Mouse (Mus musculus) megakaryocyte progenitor cell, adult 5-6 weeks (primary cell): ENCODE measurements around the gene Ica1l. TPM values are rescaled to one million over a fixed set of nuclear protein-coding genes. Genes with fewer than 3 reads are reported as not detected.

ENCODE experiments used
- ATAC-seq: replicated peaks from 2 replicates; pipeline ENCODE4 v1.8.0; 2016; ENCODE audit warnings: mild to moderate bottlenecking, moderate TSS enrichment, inconsistent platforms; ENCODE audit not compliant: poor library complexity
- total RNA-seq, 2 experiments: library from RNA; stranded (forward) in 1 of 2; stranded (reverse) in 1 of 2; fragments of 157-497, 149-512 nt in 1 of 2; fragments of 200-1000 nt in 1 of 2; gene quantifications; 2 replicates each; pipeline versions ENCODE4 v1.2.3 to v1.2.4; 2015 to 2017

Ica1l gene
- total RNA-seq, 2 experiments from 2014 or later, result 1.0 to 1.2 TPM

DNA sequence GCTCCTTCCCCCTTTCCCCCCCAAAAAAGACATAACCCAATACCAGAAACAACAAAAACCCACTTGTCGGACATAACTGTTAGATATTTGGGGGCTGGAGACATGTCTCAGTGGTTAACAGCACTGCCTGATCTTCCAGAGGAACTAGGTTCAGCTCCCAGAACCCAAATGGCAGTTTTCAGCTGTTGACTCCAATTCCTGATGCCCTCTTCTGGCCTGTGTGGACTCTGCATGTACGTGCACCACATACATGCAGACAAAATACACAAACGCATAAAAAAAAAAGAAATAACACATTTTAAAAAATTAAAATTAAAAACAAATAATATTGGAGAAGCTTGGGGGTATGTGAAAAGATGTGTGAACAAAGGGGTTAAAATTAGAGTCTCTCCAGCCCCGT, 75.7 kb downstream of the Ica1l start:
- ATAC-seq, result peak; percentile 58; the same call in 1 of the 2 replicates

- no peak for ATAC-seq
Measured at GRCm38 (mm10) chr1:59966171-59966785, 76.7 kb downstream of the Ica1l start.

DNA sequence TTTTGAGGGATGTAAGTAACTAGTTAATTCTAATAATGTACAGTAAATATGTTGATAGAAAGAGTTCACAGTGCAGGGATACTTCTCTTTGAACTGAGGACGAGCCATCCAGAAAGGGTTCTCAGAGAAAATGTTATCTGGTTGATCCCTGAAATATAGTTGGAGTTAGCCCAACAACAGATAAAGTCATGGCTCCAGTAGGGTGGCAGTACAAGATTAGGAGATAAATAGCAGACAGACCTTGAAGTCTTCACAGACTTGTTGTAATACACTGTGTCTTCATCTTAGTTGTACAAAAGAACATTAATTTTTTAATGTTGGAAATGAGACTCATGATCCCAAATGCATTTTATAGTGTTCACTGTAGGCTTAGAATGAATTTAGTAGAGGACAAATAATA, 83.0 kb downstream of the Ica1l start:
- peak; percentile 44; the same call in 1 of the 2 replicates for ATAC-seq

GRCm38 (mm10) chr1:59957206-59957605, 85.8 kb downstream of the Ica1l start:
- 0 out of 2 replicates have a peak, but pooled peaks have one; percentile 20 for ATAC-seq

DNA sequence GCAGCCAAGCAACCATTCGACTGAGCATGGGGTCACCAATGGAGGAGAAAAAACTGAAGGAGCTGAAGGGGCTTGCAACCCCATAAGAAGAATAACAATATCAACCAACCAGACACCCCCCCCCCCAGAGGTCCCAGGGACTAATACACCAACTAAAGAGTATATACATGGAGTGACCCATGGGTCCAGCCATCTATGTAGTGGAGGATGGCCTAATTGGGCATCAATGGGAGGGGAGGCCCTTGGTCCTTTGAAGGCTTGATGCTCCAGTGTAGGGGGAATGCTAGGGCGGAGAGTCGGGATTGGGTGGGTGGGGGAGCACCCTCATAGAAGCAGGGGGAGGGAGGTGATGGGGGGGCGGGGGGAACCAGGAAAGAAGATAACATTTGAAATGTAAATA, 95.5 kb downstream of the Ica1l start:
- ATAC-seq, result no peak

DNA sequence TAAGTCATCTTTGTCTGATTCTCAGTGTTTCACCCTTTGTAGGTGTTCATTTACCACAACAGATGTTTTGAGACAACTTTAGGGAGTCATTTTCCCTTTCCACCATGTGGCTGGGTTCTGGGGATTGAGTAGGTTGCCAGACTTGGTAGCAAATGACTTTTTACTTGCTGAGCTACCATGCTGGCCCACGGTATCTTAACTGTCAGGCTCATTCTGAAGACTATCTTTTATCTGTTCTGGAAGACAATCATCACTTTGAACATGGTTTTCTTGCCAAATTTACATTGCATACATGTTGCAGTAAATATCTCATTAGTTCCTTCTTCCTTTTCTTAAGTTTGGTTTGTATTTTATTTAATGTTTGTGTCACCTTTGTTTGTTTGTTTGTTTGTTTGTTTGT, 97.0 kb downstream of the Ica1l start:
- peak; percentile 27; the same call in 1 of the 2 replicates for ATAC-seq

DNA sequence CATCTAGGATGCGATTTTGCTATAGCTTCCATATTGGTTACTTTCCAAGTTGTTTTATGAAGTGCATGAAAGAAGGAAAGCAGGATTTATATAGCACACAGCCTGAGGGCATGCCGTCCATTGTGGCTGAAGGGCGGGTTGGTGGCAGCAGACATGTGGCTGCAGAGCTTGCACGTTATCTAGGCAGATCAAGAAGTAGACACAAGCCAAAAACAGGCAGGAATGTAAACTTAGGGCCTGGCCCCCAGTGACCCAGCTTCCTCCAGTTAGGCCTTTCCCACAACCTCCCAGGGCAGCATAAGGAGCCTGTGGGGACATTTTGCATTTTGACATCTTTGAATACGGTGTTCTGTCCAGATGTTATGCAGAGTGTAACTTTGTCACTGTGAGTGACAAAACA, 99.2 kb downstream of the Ica1l start:
- peak; percentile 32 for ATAC-seq

GRCm38 (mm10) chr1:59942057-59942790, 100.8 kb downstream of the Ica1l start:
- ATAC-seq, result no peak

GRCm38 (mm10) chr1:59941063-59941462, 101.9 kb downstream of the Ica1l start:
- ATAC-seq, result peak; percentile 50; the same call in 1 of the 2 replicates

DNA sequence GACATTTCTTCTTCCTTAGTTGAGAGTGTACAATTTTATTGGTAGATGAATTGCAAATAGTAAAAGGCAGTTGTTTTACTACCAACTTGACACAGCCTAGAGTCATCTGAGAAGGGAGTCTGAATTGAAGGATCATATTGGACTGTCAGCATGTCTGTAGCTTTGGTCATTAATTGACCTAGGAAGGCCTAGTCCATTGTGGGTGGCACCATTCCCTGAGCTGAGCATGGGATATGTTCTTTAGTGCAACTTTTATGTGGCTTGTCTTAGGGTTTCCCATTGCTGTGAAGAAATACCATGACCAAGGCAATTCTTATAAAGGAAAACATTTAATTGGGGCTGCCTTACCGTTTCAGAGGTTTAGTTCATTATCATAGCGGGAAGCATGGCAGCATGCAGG, 110.0 kb downstream of the Ica1l start:
- no peak for ATAC-seq

Other genes with a start within 250 kb of the Ica1l start
- 23.7 and 24.5 TPM in 2 replicates for gene Fam117b, start 130.2 kb downstream of the Ica1l start, total RNA-seq (2015)
- 21.2 and 24.4 TPM in 2 replicates for gene Fam117b, start 130.2 kb downstream of the Ica1l start, total RNA-seq (2017)
- gene Carf, start 55.1 kb upstream of the Ica1l start, total RNA-seq (2015), result 11.4 and 13.2 TPM in 2 replicates
- gene Carf, start 55.1 kb upstream of the Ica1l start, total RNA-seq (2017), result 5.4 and 9.9 TPM in 2 replicates
- gene Wdr12, start 55.5 kb upstream of the Ica1l start, total RNA-seq (2015), result 71.3 and 84.9 TPM in 2 replicates
- gene Wdr12, start 55.5 kb upstream of the Ica1l start, total RNA-seq (2017), result 107 and 151 TPM in 2 replicates
- 8.4 and 12.9 TPM in 2 replicates for gene Nbeal1, start 137.4 kb upstream of the Ica1l start, total RNA-seq (2015)
- 5.2 and 13.5 TPM in 2 replicates for gene Nbeal1, start 137.4 kb upstream of the Ica1l start, total RNA-seq (2017)